Mouse (Mus musculus) heart, postnatal 0 days (tissue): ENCODE data around the gene Mchr1. TPM values are rescaled to one million over a fixed set of nuclear protein-coding genes. Genes with fewer than 3 reads are reported as not detected.

Experiments used
- ATAC-seq: fragments of 200-750 bp; cut with Nextera tagmentation; 2 replicates; pipeline ENCODE4 v1.8.0; 2017; ENCODE audit warnings: low read depth, moderate number of reproducible peaks, moderate library complexity; ENCODE audit not compliant: insufficient read depth
- DNase-seq: peaks from one replicate; pipeline ENCODE4 v3.0.0-alpha.2; 2016; ENCODE audit warnings: low spot score
- H3K27ac ChIP-seq: fragments of 300-500 bp; sonication (generic); 2 replicates; pipeline ENCODE4 v1.5.1; 2014; ENCODE audit warnings: low read depth, mild to moderate bottlenecking
- H3K27me3 ChIP-seq: fragments of 300-500 bp; sonication (generic); 2 replicates; pipeline ENCODE4 v1.6.1; 2014; ENCODE audit warnings: low read length, mixed read lengths; ENCODE audit not compliant: control insufficient read depth, insufficient read depth
- H3K36me3 ChIP-seq: fragments of 300-500 bp; sonication (generic); replicated peaks from 2 replicates; pipeline ENCODE4 v1.6.1; 2014; ENCODE audit warnings: low read length, mixed read lengths; ENCODE audit not compliant: control insufficient read depth, insufficient read depth
- H3K4me1 ChIP-seq: fragments of 300-500 bp; sonication (generic); 2 replicates; pipeline ENCODE4 v1.6.1; 2014; ENCODE audit warnings: antibody characterized with exemption; ENCODE audit not compliant: control insufficient read depth, insufficient read depth
- H3K4me2 ChIP-seq: fragments of 300-500 bp; sonication (generic); 2 replicates; pipeline ENCODE4 v1.6.1; 2014; ENCODE audit warnings: low read depth, mild to moderate bottlenecking, low read length, moderate library complexity
- H3K4me3 ChIP-seq: fragments of 300-500 bp; sonication (generic); 2 replicates; pipeline ENCODE4 v1.5.1; 2014; ENCODE audit warnings: low read depth, low read length
- H3K9ac ChIP-seq: fragments of 300-500 bp; sonication (generic); replicated peaks from 2 replicates; pipeline ENCODE4 v1.6.1; 2014; ENCODE audit warnings: low read depth, low read length, mixed read lengths
- H3K9me3 ChIP-seq: fragments of 300-500 bp; sonication (generic); replicated peaks from 2 replicates; pipeline ENCODE4 v1.6.1; 2016; ENCODE audit warnings: low read length; ENCODE audit not compliant: control insufficient read depth
- CTCF ChIP-seq: IDR thresholded peaks from 2 replicates; pipeline ENCODE4 v1.5.1; 2016; ENCODE audit warnings: antibody characterized with exemption, control low read depth, low read depth
- EP300 ChIP-seq: IDR thresholded peaks from 2 replicates; pipeline ENCODE4 v1.6.1; 2016; ENCODE audit warnings: antibody characterized with exemption, low read depth
- WGBS: fragments of 180-500 bp; shearing (Covaris S2); extraction: QIAGEN DNeasy Blood & Tissue Kit; methylation state at CpG from one replicate; pipeline ENCODE4 v1.1.7; 2014; 5-methylcytosine and 5-hydroxymethylcytosine counted together
- polyA plus RNA-seq: library from polyadenylated mRNA; unstranded; fragments of >200 nt; fragmentation: Nextera tagmentation; extraction: Ambion mirVana; gene quantifications from 2 replicates; pipeline ENCODE4 v1.2.1, GENCODE M21; 2015
- total RNA-seq: library from RNA; depleted of rRNA; stranded (reverse); fragments of >200 nt; gene quantifications from 2 replicates; pipeline ENCODE4 v1.2.3, GENCODE M21; 2014; ENCODE audit warnings: low replicate concordance

Mchr1 gene
- total and polyA plus RNA-seq, 2 experiments from 2014 or later = 4.2 TPM; not detected in 1

- H3K36me3 ChIP-seq = no peaks in the 10 kb centered on the region
- no peak overlapping the region for H3K4me3 ChIP-seq
- no peaks in the 10 kb centered on the region for H3K9me3 ChIP-seq
- no peak for DNase-seq
- TF ChIP-seq EP300 = no peak
- TF ChIP-seq CTCF = no peak
- H3K9ac ChIP-seq = no peak overlapping the region
- H3K4me1 ChIP-seq = peaks cover 11% of the 10 kb centered on the region; the same call in 1 of the 2 replicates
- no peaks in the 10 kb centered on the region for H3K27me3 ChIP-seq
- H3K4me2 ChIP-seq = no peak overlapping the region
- 76% methylated on average over 5 of the region's 5 CpGs for WGBS
- H3K27ac ChIP-seq = no peak overlapping the region
- ATAC-seq = no peak
Measured at GRCm38 (mm10) chr15:81192316-81192715, 43.0 kb upstream of the Mchr1 start.

- 90% methylated on average over 8 of the region's 8 CpGs for WGBS
- Histone ChIP-seq H3K4me2 (no peak overlapping the region), H3K9me3 (no peaks in the 10 kb centered on the region), H3K4me1 (peaks cover 11% of the 10 kb centered on the region; the same call in 1 of the 2 replicates), H3K27ac (no peak overlapping the region), H3K36me3 (no peaks in the 10 kb centered on the region), H3K4me3 (no peak overlapping the region), H3K9ac (no peak overlapping the region), H3K27me3 (no peaks in the 10 kb centered on the region)
- TF ChIP-seq EP300 (no peak), CTCF (no peak)
- DNase-seq (no peak), ATAC-seq (no peak)
Measured at GRCm38 (mm10) chr15:81192858-81193257, 42.4 kb upstream of the Mchr1 start.

- Histone ChIP-seq H3K9ac (no peak overlapping the region), H3K4me3 (no peak overlapping the region), H3K27ac (no peak overlapping the region), H3K4me2 (no peak overlapping the region), H3K4me1 (0 out of 2 replicates have a peak, but pooled peaks cover 3% of the 10 kb centered on the region), H3K9me3 (no peaks in the 10 kb centered on the region), H3K36me3 (no peaks in the 10 kb centered on the region), H3K27me3 (no peaks in the 10 kb centered on the region)
- DNase-seq = no peak
- ATAC-seq = no peak
- no peak for TF ChIP-seq CTCF
- TF ChIP-seq EP300 = no peak
- WGBS = 79% methylated on average over 6 of the region's 6 CpGs
Measured at GRCm38 (mm10) chr15:81194791-81195190, 40.5 kb upstream of the Mchr1 start.

DNA sequence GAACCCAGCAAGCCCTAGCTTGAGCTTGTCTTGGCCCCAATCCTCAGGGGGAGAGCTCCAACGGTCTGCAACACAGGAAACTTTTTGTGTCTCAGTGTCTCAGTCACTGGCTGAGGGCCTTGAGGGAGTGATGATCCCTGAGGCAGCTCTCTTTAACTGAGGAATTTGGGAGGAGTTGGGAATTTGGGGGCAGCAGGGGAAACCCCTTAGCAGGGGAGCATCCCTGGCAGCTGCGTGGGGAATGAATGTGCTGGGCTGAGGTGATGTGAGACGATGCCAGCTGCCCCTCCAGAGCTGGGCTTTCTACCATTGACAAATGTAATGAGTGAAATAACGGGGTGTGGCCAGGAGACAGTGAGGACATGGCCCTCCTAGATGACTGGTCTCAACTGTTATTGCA, 39.9 kb upstream of the Mchr1 start:
- 49% methylated on average over 4 of the region's 4 CpGs for WGBS
- no peak overlapping the region for H3K9ac ChIP-seq

GRCm38 (mm10) chr15:81197197-81197596, 38.1 kb upstream of the Mchr1 start:
- DNase-seq (no peak), ATAC-seq (no peak)
- WGBS = 75% methylated on average over 10 of the region's 10 CpGs
- Histone ChIP-seq H3K4me2 (no peak overlapping the region), H3K4me1 (0 out of 2 replicates have a peak, but pooled peaks cover 3% of the 10 kb centered on the region), H3K4me3 (no peak overlapping the region), H3K36me3 (no peaks in the 10 kb centered on the region), H3K27me3 (no peaks in the 10 kb centered on the region), H3K9me3 (no peaks in the 10 kb centered on the region), H3K27ac (no peak overlapping the region), H3K9ac (no peak overlapping the region)
- TF ChIP-seq CTCF = no peak
- no peak for TF ChIP-seq EP300

More for the DNA sequence above, 39.9 kb upstream of the Mchr1 start:
- TF ChIP-seq EP300 (no peak), CTCF (no peak)
- DNase-seq (no peak), ATAC-seq (no peak)
- H3K4me3 ChIP-seq = no peak overlapping the region
- H3K4me2 ChIP-seq = no peak overlapping the region
- H3K27me3 ChIP-seq = no peaks in the 10 kb centered on the region
- H3K27ac ChIP-seq = no peak overlapping the region
- H3K36me3 ChIP-seq = no peaks in the 10 kb centered on the region
- no peaks in the 10 kb centered on the region for H3K9me3 ChIP-seq
- H3K4me1 ChIP-seq = 0 out of 2 replicates have a peak, but pooled peaks cover 3% of the 10 kb centered on the region

DNA sequence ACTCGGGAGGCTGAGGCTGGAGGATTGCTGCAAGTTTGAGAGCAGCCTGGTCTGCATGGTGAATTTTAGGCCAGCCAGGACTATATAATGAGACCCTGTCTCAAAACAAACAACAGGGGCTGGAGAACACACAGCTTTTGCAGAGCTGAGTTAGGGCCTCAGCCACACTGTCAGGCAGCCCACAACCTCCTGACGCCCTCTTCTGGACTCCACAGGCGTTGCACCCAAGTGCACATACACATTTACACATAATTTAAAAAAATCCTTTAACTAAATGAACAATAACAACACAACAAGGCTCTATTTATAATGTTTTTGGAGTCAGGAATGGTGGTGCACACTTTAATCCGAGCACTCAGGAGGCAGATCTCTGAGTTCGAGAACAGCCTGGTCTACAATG, 36.9 kb upstream of the Mchr1 start:
- H3K4me3 ChIP-seq = no peak overlapping the region
- no peak for TF ChIP-seq EP300
- no peaks in the 10 kb centered on the region for H3K9me3 ChIP-seq
- H3K4me1 ChIP-seq = 0 out of 2 replicates have a peak, but pooled peaks cover 3% of the 10 kb centered on the region
- H3K36me3 ChIP-seq = no peaks in the 10 kb centered on the region
- H3K27me3 ChIP-seq = no peaks in the 10 kb centered on the region
- no peak for ATAC-seq
- H3K27ac ChIP-seq = no peak overlapping the region
- 90% methylated on average over 5 of the region's 5 CpGs for WGBS
- H3K4me2 ChIP-seq = no peak overlapping the region
- no peak overlapping the region for H3K9ac ChIP-seq
- DNase-seq = no peak
